ENCODE assay signal across 11 mouse cellular contexts in the genomic region with DNA sequence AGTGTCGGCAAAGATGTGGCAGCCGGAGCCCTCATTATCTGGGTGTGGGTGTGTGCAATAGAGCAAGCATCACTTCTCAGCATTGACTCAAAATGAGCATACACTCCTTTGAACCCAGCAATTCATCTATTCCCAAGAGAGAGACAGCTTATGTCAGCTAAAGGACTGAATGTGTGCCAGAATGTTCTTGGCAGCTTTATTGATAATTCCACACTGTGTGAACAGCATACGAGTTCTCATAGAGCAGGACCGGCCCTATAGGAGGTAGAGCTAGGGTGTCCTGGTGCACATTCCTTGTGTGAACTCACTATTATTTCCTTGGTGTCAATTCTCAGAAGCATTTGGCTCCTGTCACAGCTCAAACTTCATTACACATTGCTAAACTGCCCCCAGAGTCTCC.
DNase-seq lines count a peak whose midpoint lies in the region; ATAC-seq and TF ChIP-seq lines count a peak whose summit lies in the region.
"Had no signal": no experiment of that assay in that cellular context is flagged by ENCODE, and none has a peak within 500 bp of the region (broad histone marks: within the 10 kb centered on the region; RNA-seq: fewer than 3 reads in every experiment).

No protein-coding gene starts in this region.

- H3K9me3 ChIP-seq in heart, embryonic 15.5 days (replicated peaks), result no peaks in the 10 kb centered on the region
- H3K9me3 ChIP-seq in liver, embryonic 16.5 days (replicated peaks; ENCODE audit: control insufficient read depth, low read length), result no peaks in the 10 kb centered on the region
- H3K9me3 ChIP-seq in liver, embryonic 11.5 days (ENCODE audit: control insufficient read depth, low read length), result no peaks in the 10 kb centered on the region
- no peaks in the 10 kb centered on the region for H3K9me3 ChIP-seq in limb, embryonic 10.5 days (replicated peaks)
- H3K9me3 ChIP-seq: hindbrain, embryonic 15.5 days; liver, embryonic 13.5 days had no signal

- ATAC-seq in heart, embryonic 15.5 days (replicated peaks; ENCODE audit: insufficient number of reproducible peaks, insufficient read depth, low FRiP score, low read depth), result no peak
- no peak for ATAC-seq in liver, embryonic 16.5 days (ENCODE audit: low read depth)
- no peak for ATAC-seq in liver, embryonic 11.5 days (replicated peaks; ENCODE audit: low FRiP score)

- peaks cover 30% of the 10 kb centered on the region for H3K4me1 ChIP-seq in heart, embryonic 15.5 days (replicated peaks)
- H3K4me1 ChIP-seq in liver, embryonic 16.5 days (ENCODE audit: control insufficient read depth, low read depth, low read length), result no peaks in the 10 kb centered on the region
- no peaks in the 10 kb centered on the region; the same call in 1 of the 2 replicates for H3K4me1 ChIP-seq in liver, embryonic 11.5 days (replicated peaks; ENCODE audit: control insufficient read depth, insufficient read depth, low read length)
- peaks cover 3% of the 10 kb centered on the region for H3K4me1 ChIP-seq in bone marrow, adult 2 months (ENCODE audit: control insufficient read depth, insufficient read depth, low read length)
- H3K4me1 ChIP-seq in limb, embryonic 10.5 days, result peaks cover 34% of the 10 kb centered on the region

- H3K27ac ChIP-seq in heart, embryonic 15.5 days, result peak overlapping the region; percentile 49; the same call in 1 of the 2 replicates
- H3K27ac ChIP-seq in liver, embryonic 16.5 days (ENCODE audit: low read length), result peak overlapping the region; percentile 27; the same call in 1 of the 2 replicates
- H3K27ac ChIP-seq in liver, embryonic 11.5 days (ENCODE audit: low read depth, low read length), result no peak overlapping the region
- peak overlapping the region; percentile 61 for H3K27ac ChIP-seq in bone marrow, adult 2 months (ENCODE audit: control insufficient read depth, insufficient read depth, low read depth, low read length, poor library complexity)
- peak overlapping the region; percentile 22; the same call in 1 of the 2 replicates for H3K27ac ChIP-seq in limb, embryonic 10.5 days
- H3K27ac ChIP-seq: hindbrain, embryonic 15.5 days; liver, embryonic 13.5 days had no signal

- no peak for TF ChIP-seq CTCF in bone marrow, adult 2 months (IDR thresholded peaks at IDR 0.05; ENCODE audit: control insufficient read depth, insufficient read depth, low read length)

- no peak for TF ChIP-seq POLR2A in bone marrow, adult 2 months (IDR thresholded peaks at IDR 0.05; ENCODE audit: borderline replicate concordance, control insufficient read depth, low read depth, low read length)

- no peak for DNase-seq in heart, postnatal 4 days
- no peak for DNase-seq in liver, embryonic 11.5 days (ENCODE audit: low spot score)
- DNase-seq in limb, embryonic 10.5 days (ENCODE audit: low spot score), result no peak
- DNase-seq in adrenal gland, postnatal 25 days, result no peak
- DNase-seq in adrenal gland, adult 8-10 months, result no peak
- DNase-seq: cerebellum, postnatal 36 days; liver, embryonic 13.5 days had no signal

- H3K27me3 ChIP-seq in heart, embryonic 15.5 days, result no peaks in the 10 kb centered on the region
- H3K27me3 ChIP-seq in liver, embryonic 16.5 days (ENCODE audit: control insufficient read depth, insufficient read depth, low read depth, low read length), result no peaks in the 10 kb centered on the region
- H3K27me3 ChIP-seq in liver, embryonic 11.5 days (replicated peaks; ENCODE audit: control insufficient read depth, insufficient read depth, low read length), result 0 out of 2 replicates have a peak, but pooled peaks cover 3% of the 10 kb centered on the region
- no peaks in the 10 kb centered on the region for H3K27me3 ChIP-seq in limb, embryonic 10.5 days (ENCODE audit: low read depth, poor library complexity, severe bottlenecking)
- H3K27me3 ChIP-seq: hindbrain, embryonic 15.5 days had no signal

- WGBS in heart, embryonic 15.5 days, result 77% methylated on average over 4 of the region's 4 CpGs
- 75% methylated on average over 4 of the region's 4 CpGs for WGBS in liver, embryonic 16.5 days (ENCODE audit: insufficient replicate concordance)
- 91% methylated on average over 4 of the region's 4 CpGs for WGBS in liver, embryonic 11.5 days
- 86% methylated on average over 4 of the region's 4 CpGs for WGBS in bone marrow, adult 2 months
- WGBS in limb, embryonic 10.5 days, result 91% methylated on average over 4 of the region's 4 CpGs

- H3K36me3 ChIP-seq in heart, embryonic 15.5 days, result no peaks in the 10 kb centered on the region
- no peaks in the 10 kb centered on the region for H3K36me3 ChIP-seq in liver, embryonic 16.5 days (ENCODE audit: control insufficient read depth, insufficient read depth)
- no peaks in the 10 kb centered on the region for H3K36me3 ChIP-seq in liver, embryonic 11.5 days (ENCODE audit: control insufficient read depth, insufficient read depth, low read length)
- H3K36me3 ChIP-seq in limb, embryonic 10.5 days, result no peaks in the 10 kb centered on the region
- H3K36me3 ChIP-seq: hindbrain, embryonic 15.5 days; liver, embryonic 13.5 days had no signal

- H3K9ac ChIP-seq in heart, embryonic 15.5 days, result no peak overlapping the region
- no peak overlapping the region for H3K9ac ChIP-seq in liver, embryonic 16.5 days (ENCODE audit: low read depth, low read length)
- no peak overlapping the region for H3K9ac ChIP-seq in liver, embryonic 11.5 days (ENCODE audit: low read depth, low read length)
- H3K9ac ChIP-seq: hindbrain, embryonic 15.5 days; liver, embryonic 13.5 days had no signal

- H3K4me2 ChIP-seq in heart, embryonic 15.5 days, result no peak overlapping the region
- no peak overlapping the region for H3K4me2 ChIP-seq in liver, embryonic 16.5 days (ENCODE audit: low read depth, low read length)
- H3K4me2 ChIP-seq in liver, embryonic 11.5 days, result no peak overlapping the region
- H3K4me2 ChIP-seq: hindbrain, embryonic 15.5 days; liver, embryonic 13.5 days had no signal

- H3K4me3 ChIP-seq in heart, embryonic 15.5 days, result no peak overlapping the region
- H3K4me3 ChIP-seq in liver, embryonic 16.5 days (ENCODE audit: low read depth, low read length), result no peak overlapping the region
- H3K4me3 ChIP-seq in liver, embryonic 11.5 days (ENCODE audit: low read depth, low read length), result no peak overlapping the region
- no peak overlapping the region for H3K4me3 ChIP-seq in bone marrow, adult 2 months (replicated peaks; ENCODE audit: control insufficient read depth, low read depth, low read length)
- H3K4me3 ChIP-seq in limb, embryonic 10.5 days, result no peak overlapping the region
- H3K4me3 ChIP-seq: hindbrain, embryonic 15.5 days; liver, embryonic 13.5 days had no signal
